Mouse (Mus musculus) lung, postnatal 0 days (tissue): ENCODE data around the gene Gm16503.
"Not testable (repeated sequence)": the region's sequence is repeated elsewhere in the genome, so short reads cannot be mapped to it uniquely, and the experiment has no call there.

Experiments used
- CTCF ChIP-seq: IDR thresholded peaks from 2 replicates; pipeline ENCODE4 v1.5.1; 2016; ENCODE audit warnings: antibody characterized with exemption, mild to moderate bottlenecking
- EP300 ChIP-seq: IDR thresholded peaks from 2 replicates; pipeline ENCODE4 v1.6.1; 2016; ENCODE audit warnings: antibody characterized with exemption, mild to moderate bottlenecking, control low read depth

GRCm38 (mm10) chr4:147558011-147558410 is 18.0 kb downstream of the Gm16503 start:
- not testable (repeated sequence) for TF ChIP-seq EP300, CTCF
